Mouse (Mus musculus) kidney, postnatal 25 days (tissue): ENCODE measurements at regions not wholly inside any gene's neighbourhood (a gene's known extent, or its start where the extent isn't known, plus 50 kb on each side); places are given as distances from the start of the nearest gene placed in this dataset.

Experiments
- DNase-seq, 2 experiments: peaks; one replicate each; pipeline ENCODE4 v3.0.0; 2021; ENCODE audit warnings: mixed read lengths in 2 of 2

- no peak for DNase-seq
Measured at GRCm38 (mm10) chr4:152833411-152834310, 356.0 kb upstream of the Kcnab2 start.

GRCm38 (mm10) chr4:152832757-152833363, 355.2 kb upstream of the Kcnab2 start:
- DNase-seq, result no peak

- no peak for DNase-seq
Measured at GRCm38 (mm10) chr4:152825185-152825584, 347.5 kb upstream of the Kcnab2 start.

GRCm38 (mm10) chr4:152816139-152816757, 338.6 kb upstream of the Kcnab2 start:
- DNase-seq, result peak in 1 of 2 experiments; percentile 10

GRCm38 (mm10) chr4:152806611-152807010, 328.9 kb upstream of the Kcnab2 start:
- no peak for DNase-seq

- peak; percentile 66 to 75 for DNase-seq
Measured at GRCm38 (mm10) chr4:152799392-152799791, 321.7 kb upstream of the Kcnab2 start.

- DNase-seq, result no peak
Measured at GRCm38 (mm10) chr4:152788431-152788830, 310.8 kb upstream of the Kcnab2 start.

- DNase-seq, result no peak
Measured at GRCm38 (mm10) chr4:152784972-152785371, 307.3 kb upstream of the Kcnab2 start.

GRCm38 (mm10) chr4:152779526-152779925, 301.9 kb upstream of the Kcnab2 start:
- DNase-seq, result no peak

- DNase-seq, result no peak
Measured at GRCm38 (mm10) chr4:152775801-152776200, 298.1 kb upstream of the Kcnab2 start.

- DNase-seq, result no peak
Measured at GRCm38 (mm10) chr4:152771386-152771785, 293.7 kb upstream of the Kcnab2 start.

GRCm38 (mm10) chr4:152767372-152767771, 289.7 kb upstream of the Kcnab2 start:
- DNase-seq, result no peak

- DNase-seq, result no peak
Measured at GRCm38 (mm10) chr4:152763116-152763515, 285.4 kb upstream of the Kcnab2 start.

GRCm38 (mm10) chr4:152762576-152762975, 284.9 kb upstream of the Kcnab2 start:
- DNase-seq, result no peak

- peak in 1 of 2 experiments; percentile 26 for DNase-seq
Measured at GRCm38 (mm10) chr4:152757191-152757590, 279.5 kb upstream of the Kcnab2 start.

- peak in 1 of 2 experiments; percentile 28 for DNase-seq
Measured at GRCm38 (mm10) chr4:152756535-152756934, 278.9 kb upstream of the Kcnab2 start.

- DNase-seq, result peak in 1 of 2 experiments; percentile 17
Measured at GRCm38 (mm10) chr4:152755756-152756155, 278.1 kb upstream of the Kcnab2 start.

GRCm38 (mm10) chr4:152744366-152744765, 266.7 kb upstream of the Kcnab2 start:
- peak in 1 of 2 experiments; percentile 11 for DNase-seq

GRCm38 (mm10) chr4:152733017-152733416, 255.3 kb upstream of the Kcnab2 start:
- DNase-seq, result peak in 1 of 2 experiments; percentile 22

- DNase-seq, result peak; percentile 20 to 31
Measured at GRCm38 (mm10) chr4:152731988-152732387, 254.3 kb upstream of the Kcnab2 start.

- DNase-seq, result peak in 1 of 2 experiments; percentile 21
Measured at GRCm38 (mm10) chr4:152731082-152731720, 253.5 kb upstream of the Kcnab2 start.

- DNase-seq, result peak in 1 of 2 experiments; percentile 10
Measured at GRCm38 (mm10) chr4:152729421-152729820, 251.8 kb upstream of the Kcnab2 start.

GRCm38 (mm10) chr4:152725881-152726280, 248.2 kb upstream of the Kcnab2 start:
- peak in 1 of 2 experiments; percentile 24 for DNase-seq
